Mouse (Mus musculus) olfactory bulb, adult 2 months (tissue): Measurements from ENCODE around the gene Cfap99.

Experiments
- CTCF ChIP-seq: fragments of 200-500 bp; IDR thresholded peaks from 2 replicates; pipeline ENCODE4 v1.5.1; 2012; ENCODE audit warnings: low read depth, mild to moderate bottlenecking, low read length, moderate library complexity; ENCODE audit not compliant: insufficient read depth
- POLR2A ChIP-seq: fragments of 200-500 bp; IDR thresholded peaks from 2 replicates; pipeline ENCODE4 v1.6.1; 2012; ENCODE audit warnings: mild to moderate bottlenecking, low read depth, low read length, moderate library complexity; ENCODE audit not compliant: insufficient read depth

- TF ChIP-seq POLR2A (no peak), CTCF (no peak)
These were observed 47.2 kb downstream of the Cfap99 start for GRCm38 (mm10) chr5:34335539-34336096.
